Mouse (Mus musculus): ENCODE results near the gene Tspan33. TPM values are rescaled to one million over a fixed set of nuclear protein-coding genes. Genes with fewer than 3 reads are reported as not detected.

Tspan33 gene
- polyA plus RNA-seq (2011; ENCODE audit: insufficient read depth, insufficient read length, low read depth, missing spikeins) = 7.1 and 9.6 TPM in 2 replicates

- no peak within 1 kb of the TSS for H3K27ac ChIP-seq (ENCODE audit: insufficient read depth, low read length)
- H3K27me3 ChIP-seq (ENCODE audit: control insufficient read depth, insufficient read depth, low read length, poor library complexity, severe bottlenecking) = no peaks in the 10 kb centered on the region
- H3K4me1 ChIP-seq (ENCODE audit: control insufficient read depth, insufficient read depth, low read length) = no peaks in the 10 kb centered on the region
- TF ChIP-seq CTCF (IDR thresholded peaks at IDR 0.05; ENCODE audit: low read depth, low read length) (no peak), EP300 (IDR thresholded peaks at IDR 0.05; ENCODE audit: insufficient read depth, low read depth, low read length) (no peak), POLR2A (IDR thresholded peaks at IDR 0.05; ENCODE audit: insufficient read depth, low read length) (no peak)
- peak within 1 kb of the TSS; percentile 76 for H3K4me3 ChIP-seq (ENCODE audit: low read depth, low read length)
- peak within 1 kb of the TSS; percentile 83 for H3K9ac ChIP-seq (ENCODE audit: low read depth, poor library complexity, severe bottlenecking)
- no peaks in the 10 kb centered on the region for H3K36me3 ChIP-seq (ENCODE audit: control insufficient read depth, insufficient read depth, low read length, poor library complexity, severe bottlenecking)
- no peaks in the 10 kb centered on the region for H3K9me3 ChIP-seq (replicated peaks; ENCODE audit: control insufficient read depth, insufficient read depth, low read length, poor library complexity, severe bottlenecking)
These were observed at the start of gene Tspan33 for GRCm38 (mm10) chr6:29693953-29694352. Gene Tspan33, plus strand, starts transcription at chr6:29694222.

GRCm38 (mm10) chr6:29649494-29650169, 44.4 kb upstream of the Tspan33 start:
- Histone ChIP-seq H3K27ac (ENCODE audit: insufficient read depth, low read length) (no peak overlapping the region), H3K36me3 (ENCODE audit: control insufficient read depth, insufficient read depth, low read length, poor library complexity, severe bottlenecking) (no peaks in the 10 kb centered on the region), H3K9ac (ENCODE audit: low read depth, poor library complexity, severe bottlenecking) (no peak overlapping the region), H3K4me1 (ENCODE audit: control insufficient read depth, insufficient read depth, low read length) (no peaks in the 10 kb centered on the region), H3K9me3 (replicated peaks; ENCODE audit: control insufficient read depth, insufficient read depth, low read length, poor library complexity, severe bottlenecking) (no peaks in the 10 kb centered on the region), H3K4me3 (ENCODE audit: low read depth, low read length) (no peak overlapping the region), H3K27me3 (ENCODE audit: control insufficient read depth, insufficient read depth, low read length, poor library complexity, severe bottlenecking) (no peaks in the 10 kb centered on the region)
- peak; percentile 91 for TF ChIP-seq CTCF (IDR thresholded peaks at IDR 0.05; ENCODE audit: low read depth, low read length)
- TF ChIP-seq POLR2A (IDR thresholded peaks at IDR 0.05; ENCODE audit: insufficient read depth, low read length) = no peak
- TF ChIP-seq EP300 (IDR thresholded peaks at IDR 0.05; ENCODE audit: insufficient read depth, low read depth, low read length) = no peak

- Histone ChIP-seq H3K36me3 (ENCODE audit: control insufficient read depth, insufficient read depth, low read length, poor library complexity, severe bottlenecking) (no peaks in the 10 kb centered on the region), H3K9me3 (replicated peaks; ENCODE audit: control insufficient read depth, insufficient read depth, low read length, poor library complexity, severe bottlenecking) (no peaks in the 10 kb centered on the region), H3K27ac (ENCODE audit: insufficient read depth, low read length) (no peak overlapping the region), H3K9ac (ENCODE audit: low read depth, poor library complexity, severe bottlenecking) (no peak overlapping the region), H3K4me1 (ENCODE audit: control insufficient read depth, insufficient read depth, low read length) (no peaks in the 10 kb centered on the region), H3K4me3 (ENCODE audit: low read depth, low read length) (no peak overlapping the region), H3K27me3 (ENCODE audit: control insufficient read depth, insufficient read depth, low read length, poor library complexity, severe bottlenecking) (no peaks in the 10 kb centered on the region)
- TF ChIP-seq CTCF (IDR thresholded peaks at IDR 0.05; ENCODE audit: low read depth, low read length) (no peak), POLR2A (IDR thresholded peaks at IDR 0.05; ENCODE audit: insufficient read depth, low read length) (no peak), EP300 (IDR thresholded peaks at IDR 0.05; ENCODE audit: insufficient read depth, low read depth, low read length) (no peak)
These were observed 43.9 kb upstream of the Tspan33 start for GRCm38 (mm10) chr6:29650170-29650549.

GRCm38 (mm10) chr6:29653271-29653670, 40.8 kb upstream of the Tspan33 start:
- Histone ChIP-seq H3K27ac (ENCODE audit: insufficient read depth, low read length) (no peak overlapping the region), H3K36me3 (ENCODE audit: control insufficient read depth, insufficient read depth, low read length, poor library complexity, severe bottlenecking) (no peaks in the 10 kb centered on the region), H3K9ac (ENCODE audit: low read depth, poor library complexity, severe bottlenecking) (no peak overlapping the region), H3K4me1 (ENCODE audit: control insufficient read depth, insufficient read depth, low read length) (no peaks in the 10 kb centered on the region), H3K4me3 (ENCODE audit: low read depth, low read length) (no peak overlapping the region), H3K27me3 (ENCODE audit: control insufficient read depth, insufficient read depth, low read length, poor library complexity, severe bottlenecking) (no peaks in the 10 kb centered on the region), H3K9me3 (replicated peaks; ENCODE audit: control insufficient read depth, insufficient read depth, low read length, poor library complexity, severe bottlenecking) (no peaks in the 10 kb centered on the region)
- TF ChIP-seq CTCF (IDR thresholded peaks at IDR 0.05; ENCODE audit: low read depth, low read length) (no peak), EP300 (IDR thresholded peaks at IDR 0.05; ENCODE audit: insufficient read depth, low read depth, low read length) (no peak), POLR2A (IDR thresholded peaks at IDR 0.05; ENCODE audit: insufficient read depth, low read length) (no peak)

GRCm38 (mm10) chr6:29658626-29659475, 35.2 kb upstream of the Tspan33 start:
- Histone ChIP-seq H3K36me3 (ENCODE audit: control insufficient read depth, insufficient read depth, low read length, poor library complexity, severe bottlenecking) (no peaks in the 10 kb centered on the region), H3K9me3 (replicated peaks; ENCODE audit: control insufficient read depth, insufficient read depth, low read length, poor library complexity, severe bottlenecking) (no peaks in the 10 kb centered on the region), H3K27me3 (ENCODE audit: control insufficient read depth, insufficient read depth, low read length, poor library complexity, severe bottlenecking) (no peaks in the 10 kb centered on the region), H3K4me3 (ENCODE audit: low read depth, low read length) (no peak overlapping the region), H3K27ac (ENCODE audit: insufficient read depth, low read length) (no peak overlapping the region), H3K4me1 (ENCODE audit: control insufficient read depth, insufficient read depth, low read length) (no peaks in the 10 kb centered on the region), H3K9ac (ENCODE audit: low read depth, poor library complexity, severe bottlenecking) (no peak overlapping the region)
- no peak for TF ChIP-seq EP300 (IDR thresholded peaks at IDR 0.05; ENCODE audit: insufficient read depth, low read depth, low read length)
- no peak for TF ChIP-seq POLR2A (IDR thresholded peaks at IDR 0.05; ENCODE audit: insufficient read depth, low read length)
- TF ChIP-seq CTCF (IDR thresholded peaks at IDR 0.05; ENCODE audit: low read depth, low read length) = no peak

- Histone ChIP-seq H3K9ac (ENCODE audit: low read depth, poor library complexity, severe bottlenecking) (no peak overlapping the region), H3K36me3 (ENCODE audit: control insufficient read depth, insufficient read depth, low read length, poor library complexity, severe bottlenecking) (no peaks in the 10 kb centered on the region), H3K4me3 (ENCODE audit: low read depth, low read length) (no peak overlapping the region), H3K27me3 (ENCODE audit: control insufficient read depth, insufficient read depth, low read length, poor library complexity, severe bottlenecking) (no peaks in the 10 kb centered on the region), H3K27ac (ENCODE audit: insufficient read depth, low read length) (no peak overlapping the region), H3K4me1 (ENCODE audit: control insufficient read depth, insufficient read depth, low read length) (no peaks in the 10 kb centered on the region), H3K9me3 (replicated peaks; ENCODE audit: control insufficient read depth, insufficient read depth, low read length, poor library complexity, severe bottlenecking) (no peaks in the 10 kb centered on the region)
- TF ChIP-seq CTCF (IDR thresholded peaks at IDR 0.05; ENCODE audit: low read depth, low read length) (no peak), POLR2A (IDR thresholded peaks at IDR 0.05; ENCODE audit: insufficient read depth, low read length) (no peak), EP300 (IDR thresholded peaks at IDR 0.05; ENCODE audit: insufficient read depth, low read depth, low read length) (no peak)
These were observed 34.1 kb upstream of the Tspan33 start for GRCm38 (mm10) chr6:29659964-29660363.
